Mouse (Mus musculus) kidney, embryonic 16.5 days (tissue): ENCODE results near the gene Pnliprp2. TPM values are rescaled to one million over a fixed set of nuclear protein-coding genes. Genes with fewer than 3 reads are reported as not detected.

Experiments
- ATAC-seq: fragments of 200-750 bp; cut with Nextera tagmentation; 2 replicates; pipeline ENCODE4 v1.8.0; 2017; ENCODE audit warnings: moderate TSS enrichment; ENCODE audit not compliant: low FRiP score, low TSS enrichment
- H3K27ac ChIP-seq: fragments of 300-500 bp; sonication (generic); 2 replicates; pipeline ENCODE4 v1.5.1; 2014; ENCODE audit warnings: low read length
- H3K27me3 ChIP-seq: fragments of 300-500 bp; sonication (generic); 2 replicates; pipeline ENCODE4 v1.6.1; 2014; ENCODE audit warnings: low read length, control low read depth, mixed read lengths; ENCODE audit not compliant: insufficient read depth
- H3K36me3 ChIP-seq: fragments of 300-500 bp; sonication (generic); 2 replicates; pipeline ENCODE4 v1.6.1; 2014; ENCODE audit warnings: low read length, control low read depth, mixed read lengths; ENCODE audit not compliant: insufficient read depth
- H3K4me1 ChIP-seq: fragments of 300-500 bp; sonication (generic); 2 replicates; pipeline ENCODE4 v1.6.1; 2014; ENCODE audit warnings: low read length, control low read depth, mixed read lengths; ENCODE audit not compliant: insufficient read depth
- H3K4me2 ChIP-seq: fragments of 300-500 bp; sonication (generic); replicated peaks from 2 replicates; pipeline ENCODE4 v1.6.1; 2014; ENCODE audit warnings: low read depth, low read length
- H3K4me3 ChIP-seq: fragments of 300-500 bp; sonication (generic); 2 replicates; pipeline ENCODE4 v1.5.1; 2014; ENCODE audit warnings: mild to moderate bottlenecking, low read length
- H3K9ac ChIP-seq: fragments of 300-500 bp; sonication (generic); replicated peaks from 2 replicates; pipeline ENCODE4 v1.6.1; 2014; ENCODE audit warnings: low read length
- H3K9me3 ChIP-seq: fragments of 300-500 bp; sonication (generic); 2 replicates; pipeline ENCODE4 v1.6.1; 2016; ENCODE audit warnings: low read length, control low read depth
- WGBS: fragments of 180-500 bp; shearing (Covaris S2); extraction: QIAGEN DNeasy Blood & Tissue Kit; methylation state at CpG from one replicate; pipeline ENCODE4 v1.1.7; 2014; 5-methylcytosine and 5-hydroxymethylcytosine counted together
- polyA plus RNA-seq: library from polyadenylated mRNA; unstranded; fragments of >200 nt; fragmentation: Nextera tagmentation; extraction: Ambion mirVana; gene quantifications from 2 replicates; pipeline ENCODE4 v1.2.1, GENCODE M21; 2015

Gene Pnliprp2
- polyA plus RNA-seq, 1 experiment from 2014 or later, result 0.22 TPM

GRCm38 (mm10) chr19:58783938-58784337 lies 24.4 kb downstream of the Pnliprp2 start:
- WGBS, result 48% methylated on average over 7 of the region's 7 CpGs
- Histone ChIP-seq H3K4me2 (no peak overlapping the region), H3K4me3 (no peak overlapping the region), H3K36me3 (no peaks in the 10 kb centered on the region), H3K9ac (no peak overlapping the region), H3K9me3 (no peaks in the 10 kb centered on the region), H3K27me3 (no peaks in the 10 kb centered on the region), H3K27ac (no peak overlapping the region), H3K4me1 (no peaks in the 10 kb centered on the region)
- no peak for ATAC-seq

- no peaks in the 10 kb centered on the region for H3K9me3 ChIP-seq
- H3K9ac ChIP-seq, result no peak overlapping the region
- WGBS, result 72% methylated on average over 11 of the region's 11 CpGs
- no peak overlapping the region for H3K4me3 ChIP-seq
- H3K27me3 ChIP-seq, result no peaks in the 10 kb centered on the region
- no peak overlapping the region for H3K4me2 ChIP-seq
- H3K36me3 ChIP-seq, result no peaks in the 10 kb centered on the region
- no peak overlapping the region for H3K27ac ChIP-seq
- no peak for ATAC-seq
- no peaks in the 10 kb centered on the region for H3K4me1 ChIP-seq
Measured at GRCm38 (mm10) chr19:58789194-58789593, 29.7 kb downstream of the Pnliprp2 start.

- WGBS, result 60% methylated on average over 10 of the region's 10 CpGs
- Histone ChIP-seq H3K27me3 (no peaks in the 10 kb centered on the region), H3K9me3 (no peaks in the 10 kb centered on the region), H3K4me1 (no peaks in the 10 kb centered on the region), H3K27ac (no peak within 1 kb of the TSS), H3K4me3 (no peak within 1 kb of the TSS), H3K9ac (no peak within 1 kb of the TSS), H3K4me2 (no peak within 1 kb of the TSS), H3K36me3 (peaks cover 3% of the 10 kb centered on the region)
- ATAC-seq, result no peak
Measured at GRCm38 (mm10) chr19:58794284-58794683, 34.8 kb downstream of the Pnliprp2 start, which contains the start of gene 1700019N19Rik. 1700019N19Rik (minus strand) TSS chr19:58794461.

- Histone ChIP-seq H3K4me3 (no peak overlapping the region), H3K27ac (no peak overlapping the region), H3K9me3 (no peaks in the 10 kb centered on the region), H3K36me3 (peaks cover 9% of the 10 kb centered on the region), H3K4me1 (no peaks in the 10 kb centered on the region), H3K9ac (no peak overlapping the region), H3K27me3 (no peaks in the 10 kb centered on the region), H3K4me2 (no peak overlapping the region)
- no peak for ATAC-seq
- WGBS, result 63% methylated on average over 12 of the region's 12 CpGs
Measured at GRCm38 (mm10) chr19:58795114-58795669, 35.7 kb downstream of the Pnliprp2 start.

- Histone ChIP-seq H3K4me2 (no peak overlapping the region), H3K4me1 (no peaks in the 10 kb centered on the region)
Measured at GRCm38 (mm10) chr19:58805191-58805779, 45.8 kb downstream of the Pnliprp2 start.

GRCm38 (mm10) chr19:58806364-58806763 lies 46.8 kb downstream of the Pnliprp2 start:
- Histone ChIP-seq H3K9ac (no peak overlapping the region), H3K4me3 (no peak overlapping the region), H3K9me3 (0 out of 2 replicates have a peak, but pooled peaks cover 4% of the 10 kb centered on the region), H3K4me2 (no peak overlapping the region), H3K27ac (no peak overlapping the region), H3K27me3 (no peaks in the 10 kb centered on the region), H3K4me1 (no peaks in the 10 kb centered on the region), H3K36me3 (peaks cover 11% of the 10 kb centered on the region)
- 5% methylated on average over 3 of the region's 3 CpGs for WGBS
- peak; percentile 69; the same call in 1 of the 2 replicates for ATAC-seq

More at GRCm38 (mm10) chr19:58805191-58805779, 45.8 kb downstream of the Pnliprp2 start:
- Histone ChIP-seq H3K9me3 (0 out of 2 replicates have a peak, but pooled peaks cover 4% of the 10 kb centered on the region), H3K36me3 (peaks cover 11% of the 10 kb centered on the region), H3K27me3 (no peaks in the 10 kb centered on the region), H3K9ac (no peak overlapping the region), H3K4me3 (no peak overlapping the region), H3K27ac (no peak overlapping the region)
- no peak for ATAC-seq
- 88% methylated on average over 9 of the region's 9 CpGs for WGBS

GRCm38 (mm10) chr19:58808864-58809263 lies 49.3 kb downstream of the Pnliprp2 start:
- H3K9ac ChIP-seq, result no peak overlapping the region
- no peaks in the 10 kb centered on the region for H3K4me1 ChIP-seq
- no peak for ATAC-seq
- 77% methylated on average over 6 of the region's 6 CpGs for WGBS
- H3K27ac ChIP-seq, result no peak overlapping the region
- H3K27me3 ChIP-seq, result no peaks in the 10 kb centered on the region
- H3K36me3 ChIP-seq, result peaks cover 7% of the 10 kb centered on the region
- no peak overlapping the region for H3K4me3 ChIP-seq
- H3K4me2 ChIP-seq, result no peak overlapping the region
- 0 out of 2 replicates have a peak, but pooled peaks cover 1% of the 10 kb centered on the region for H3K9me3 ChIP-seq

- no peak for ATAC-seq
- no peaks in the 10 kb centered on the region for H3K4me1 ChIP-seq
- 67% methylated on average over 5 of the region's 5 CpGs for WGBS
- no peak overlapping the region for H3K27ac ChIP-seq
- H3K4me2 ChIP-seq, result no peak overlapping the region
- no peaks in the 10 kb centered on the region for H3K9me3 ChIP-seq
- no peak overlapping the region for H3K4me3 ChIP-seq
- no peak overlapping the region for H3K9ac ChIP-seq
- no peaks in the 10 kb centered on the region for H3K27me3 ChIP-seq
- no peaks in the 10 kb centered on the region for H3K36me3 ChIP-seq
Measured at GRCm38 (mm10) chr19:58810536-58810935, 51.0 kb downstream of the Pnliprp2 start.

GRCm38 (mm10) chr19:58815179-58815922 lies 55.8 kb downstream of the Pnliprp2 start:
- Histone ChIP-seq H3K27ac (no peak overlapping the region), H3K36me3 (no peaks in the 10 kb centered on the region), H3K9ac (no peak overlapping the region), H3K4me1 (peaks cover 17% of the 10 kb centered on the region), H3K9me3 (no peaks in the 10 kb centered on the region), H3K4me2 (no peak overlapping the region), H3K4me3 (no peak overlapping the region), H3K27me3 (no peaks in the 10 kb centered on the region)
- WGBS, result 85% methylated on average over 13 of the region's 13 CpGs
- ATAC-seq, result no peak
